Mouse (Mus musculus) MEL (cell line): ENCODE data around the gene Pkmyt1. TPM values are rescaled to one million over a fixed set of nuclear protein-coding genes. Genes with fewer than 3 reads are reported as not detected.
A peak's percentile ranks its signal among the peaks of the same experiment; 100 is the strongest.

Experiments
- DNase-seq: peaks from one replicate; pipeline ENCODE4 v3.0.0; 2011; ENCODE audit warnings: low read depth, low spot score
- H3K27ac ChIP-seq: 2 replicates; pipeline ENCODE4 v1.5.1; 2012; ENCODE audit warnings: low read depth, mild to moderate bottlenecking, control low read depth, low read length, moderate library complexity; ENCODE audit not compliant: control insufficient read depth
- H3K27me3 ChIP-seq, 2 experiments: fragments of 150-350 bp in 1 of 2; sonication (generic) in 1 of 2; 2 replicates each; pipeline ENCODE4 v1.6.1; 2012; ENCODE audit warnings: low read length in 2 of 2, mild to moderate bottlenecking in 2 of 2, improper control_type of control experiment in 1 of 2, moderate library complexity in 1 of 2; ENCODE audit not compliant: insufficient read depth in 2 of 2, control insufficient read depth in 1 of 2
- H3K36me3 ChIP-seq, 2 experiments: 2 replicates each; pipeline ENCODE4 v1.6.1; 2012 to 2014; ENCODE audit warnings: low read length in 2 of 2, improper control_type of control experiment in 1 of 2, inconsistent platforms in 1 of 2, mild to moderate bottlenecking in 1 of 2; ENCODE audit not compliant: insufficient read depth in 2 of 2, control insufficient read depth in 1 of 2
- H3K4me1 ChIP-seq, 2 experiments: fragments of 150-350 bp in 1 of 2; sonication (generic) in 1 of 2; 2 replicates each; pipeline ENCODE4 v1.6.1; 2012; ENCODE audit warnings: low read length in 2 of 2, improper control_type of control experiment in 1 of 2, mild to moderate bottlenecking in 1 of 2; ENCODE audit not compliant: insufficient read depth in 2 of 2, control insufficient read depth in 1 of 2
- H3K4me3 ChIP-seq, 2 experiments: fragments of 150-350 bp in 1 of 2; sonication (generic) in 1 of 2; 2 replicates each; pipeline ENCODE4 v1.5.1; 2012; ENCODE audit warnings: low read depth in 2 of 2, low read length in 2 of 2, mild to moderate bottlenecking in 2 of 2, moderate library complexity in 2 of 2, control low read depth in 1 of 2, improper control_type of control experiment in 1 of 2; ENCODE audit not compliant: control insufficient read depth in 1 of 2, insufficient read depth in 1 of 2
- H3K79me2 ChIP-seq: 2 replicates; pipeline ENCODE4 v1.6.1; 2012; ENCODE audit warnings: mild to moderate bottlenecking, low read length, moderate library complexity; ENCODE audit not compliant: control insufficient read depth, poor library complexity, insufficient read depth
- H3K9ac ChIP-seq: 2 replicates; pipeline ENCODE4 v1.6.1; 2012; ENCODE audit warnings: low read depth, mild to moderate bottlenecking, control low read depth, low read length, moderate library complexity; ENCODE audit not compliant: control insufficient read depth, poor library complexity, severe bottlenecking
- H3K9me3 ChIP-seq: fragments of 150-350 bp; sonication (generic); replicated peaks from 2 replicates; pipeline ENCODE4 v1.6.1; 2012; ENCODE audit warnings: mild to moderate bottlenecking, low read length, improper control_type of control experiment, moderate library complexity; ENCODE audit not compliant: insufficient read depth
- BHLHE40 ChIP-seq: IDR thresholded peaks from 2 replicates; pipeline ENCODE4 v1.6.1; 2012; ENCODE audit warnings: low read depth, mild to moderate bottlenecking, inconsistent platforms, low read length, improper control_type of control experiment, borderline replicate concordance
- CHD1 ChIP-seq: IDR thresholded peaks from 2 replicates; pipeline ENCODE4 v1.6.1; 2012; ENCODE audit warnings: low read depth, mild to moderate bottlenecking, inconsistent platforms, low read length, improper control_type of control experiment
- E2F4 ChIP-seq: IDR thresholded peaks from 2 replicates; pipeline ENCODE4 v1.6.1; 2011; ENCODE audit warnings: low read depth, low read length, improper control_type of control experiment, borderline replicate concordance
- EP300 ChIP-seq, 2 experiments: IDR thresholded peaks; 2 replicates each; pipeline ENCODE4 v1.6.1; 2011; ENCODE audit warnings: improper control_type of control experiment in 2 of 2, low read length in 2 of 2, low read depth in 1 of 2, mild to moderate bottlenecking in 1 of 2
- ETS1 ChIP-seq: IDR thresholded peaks from 2 replicates; pipeline ENCODE4 v1.6.1; 2012; ENCODE audit warnings: low read depth, mild to moderate bottlenecking, inconsistent platforms, low read length, improper control_type of control experiment, moderate library complexity
- GABPA ChIP-seq: IDR thresholded peaks from 2 replicates; pipeline ENCODE4 v1.6.1; 2012; ENCODE audit warnings: low read depth, mild to moderate bottlenecking, inconsistent platforms, low read length, improper control_type of control experiment, moderate library complexity
- GATA1 ChIP-seq: IDR thresholded peaks from 2 replicates; pipeline ENCODE4 v1.6.1; 2011; ENCODE audit warnings: low read depth, low read length, improper control_type of control experiment
- HCFC1 ChIP-seq: IDR thresholded peaks from 2 replicates; pipeline ENCODE4 v1.6.1; 2012; ENCODE audit warnings: low read depth, mild to moderate bottlenecking, inconsistent platforms, low read length, improper control_type of control experiment, moderate library complexity
- KAT2A ChIP-seq: conservative IDR thresholded peaks from 2 replicates; pipeline ENCODE4 v1.6.1; 2012; ENCODE audit warnings: low read depth, low read length, improper control_type of control experiment, inconsistent platforms
- MAX ChIP-seq: IDR thresholded peaks from 2 replicates; pipeline ENCODE4 v1.6.1; 2011; ENCODE audit warnings: low read length, improper control_type of control experiment
- MAZ ChIP-seq: IDR thresholded peaks from 2 replicates; pipeline ENCODE4 v1.6.1; 2012; ENCODE audit warnings: low read depth, mild to moderate bottlenecking, inconsistent platforms, low read length, improper control_type of control experiment
- MEF2A ChIP-seq: IDR thresholded peaks from 2 replicates; pipeline ENCODE4 v1.6.1; 2014; ENCODE audit warnings: low read depth, mild to moderate bottlenecking, inconsistent platforms, low read length, improper control_type of control experiment; ENCODE audit not compliant: poor library complexity, insufficient replicate concordance, severe bottlenecking; ENCODE audit errors: extremely low read depth
- MXI1 ChIP-seq: IDR thresholded peaks from 2 replicates; pipeline ENCODE4 v1.6.1; 2011; ENCODE audit warnings: mild to moderate bottlenecking, low read depth, low read length, improper control_type of control experiment
- NRF1 ChIP-seq: IDR thresholded peaks from 2 replicates; pipeline ENCODE4 v1.6.1; 2014; ENCODE audit warnings: low read depth, mild to moderate bottlenecking, inconsistent platforms, low read length, improper control_type of control experiment, moderate library complexity; ENCODE audit not compliant: poor library complexity, insufficient read depth, severe bottlenecking
- POLR2AphosphoS2 ChIP-seq: IDR thresholded peaks from 2 replicates; pipeline ENCODE4 v1.6.1; 2011; ENCODE audit warnings: low read length, improper control_type of control experiment
- RAD21 ChIP-seq: IDR thresholded peaks from 2 replicates; pipeline ENCODE4 v1.6.1; 2011; ENCODE audit warnings: mild to moderate bottlenecking, low read depth, low read length, improper control_type of control experiment
- RCOR1 ChIP-seq: IDR thresholded peaks from 2 replicates; pipeline ENCODE4 v1.6.1; 2012; ENCODE audit warnings: low read depth, mild to moderate bottlenecking, inconsistent platforms, low read length, improper control_type of control experiment
- SIN3A ChIP-seq: IDR thresholded peaks from 2 replicates; pipeline ENCODE4 v1.6.1; 2012; ENCODE audit warnings: low read length, improper control_type of control experiment, inconsistent platforms
- SMC3 ChIP-seq: IDR thresholded peaks from 2 replicates; pipeline ENCODE4 v1.6.1; 2011; ENCODE audit warnings: low read depth, low read length, improper control_type of control experiment
- ZMIZ1 ChIP-seq: IDR thresholded peaks from 2 replicates; pipeline ENCODE4 v1.6.1; 2012; ENCODE audit warnings: low read depth, mild to moderate bottlenecking, inconsistent platforms, low read length, improper control_type of control experiment, moderate library complexity
- polyA plus RNA-seq, 2 experiments: library from polyadenylated mRNA; stranded (reverse) in 1 of 2; unstranded in 1 of 2; fragments of >175 nt in 1 of 2; fragments of >200 nt in 1 of 2; gene quantifications; 2 replicates each; pipeline versions ENCODE4 v1.2.1 to v1.2.4; 2012; ENCODE audit warnings: low replicate concordance in 2 of 2, low read depth in 1 of 2; ENCODE audit not compliant: insufficient read length in 2 of 2, insufficient read depth in 1 of 2, missing spikeins in 1 of 2
- total RNA-seq: library from RNA; depleted of rRNA; stranded (reverse); fragments of 300-350 nt; gene quantifications from 2 replicates; pipeline ENCODE4 v1.2.3, GENCODE M21; 2012

Pkmyt1 gene
- total and polyA plus RNA-seq, 3 experiments = 16.6 to 49.8 TPM; not detected in 1

GRCm38 (mm10) chr17:23762976-23763375 lies 36.8 kb downstream of the Pkmyt1 start:
- Histone ChIP-seq H3K27me3 (no peaks in the 10 kb centered on the region), H3K9ac (no peak overlapping the region), H3K4me1 (no peaks in the 10 kb centered on the region), H3K79me2 (no peaks in the 10 kb centered on the region), H3K4me3 (no peak overlapping the region), H3K9me3 (no peaks in the 10 kb centered on the region), H3K36me3 (no peaks in the 10 kb centered on the region), H3K27ac (no peak overlapping the region)
- TF ChIP-seq MEF2A = no peak
- TF ChIP-seq MXI1 = no peak
- TF ChIP-seq HCFC1 = no peak
- no peak for TF ChIP-seq RAD21
- TF ChIP-seq RCOR1 = no peak
- no peak for TF ChIP-seq ETS1
- no peak for TF ChIP-seq NRF1
- DNase-seq = no peak

- Histone ChIP-seq H3K79me2 (peaks cover 2% of the 10 kb centered on the region; the same call in 1 of the 2 replicates), H3K27me3 (no peaks in the 10 kb centered on the region), H3K9ac (peak overlapping the region; percentile 87), H3K4me1 (peaks cover 0 to 2% of the 10 kb centered on the region in 2 experiments; a peak in 1 of 4 replicates)
- peak; percentile 57 for DNase-seq
- TF ChIP-seq GABPA = no peak
- no peak for TF ChIP-seq SMC3
- TF ChIP-seq RCOR1 = no peak
- no peak for TF ChIP-seq ZMIZ1
- TF ChIP-seq E2F4 = no peak
- TF ChIP-seq POLR2AphosphoS2 = no peak
- TF ChIP-seq CHD1 = no peak
- TF ChIP-seq GATA1 = peak; percentile 39; the same call in 1 of the 2 replicates
- TF ChIP-seq KAT2A = no peak
- no peak; a peak in 1 of 4 replicates for TF ChIP-seq EP300 (IDR thresholded peaks at IDR 0.05; ENCODE audit: low read depth in 1 of 2, low read length in 2 of 2)
- TF ChIP-seq MAX = no peak
- peak; percentile 55; the same call in 1 of the 2 replicates for TF ChIP-seq SIN3A
- no peak for TF ChIP-seq MAZ
- no peak for TF ChIP-seq BHLHE40
- TF ChIP-seq HCFC1 = no peak
- no peak for TF ChIP-seq MEF2A
- TF ChIP-seq, all 39 proteins: peak for 2
- Histone ChIP-seq H3K4me3 (peak overlapping the region; percentile 50 to 83), H3K27ac (no peak overlapping the region), H3K36me3 (peaks cover 0 to 6% of the 10 kb centered on the region in 2 experiments; a peak in 2 of 4 replicates), H3K9me3 (no peaks in the 10 kb centered on the region)
Observed at GRCm38 (mm10) chr17:23770493-23770892, 44.4 kb downstream of the Pkmyt1 start.
